In genomic region chr4:46442501-46442900, GRCm38 (mm10) we compare ENCODE assay signal across 15 mouse cellular contexts. TPM values are rescaled to one million over a fixed set of nuclear protein-coding genes. Genes with fewer than 3 reads are reported as not detected.
A peak's percentile ranks its signal among the peaks of the same experiment; 100 is the strongest.
DNase-seq lines count a peak whose midpoint lies in the region; ATAC-seq lines count a peak whose summit lies in the region.
"Had no signal": no experiment of that assay in that cellular context is flagged by ENCODE, and none has a peak within 500 bp of the region (broad histone marks: within the 10 kb centered on the region; RNA-seq: fewer than 3 reads in every experiment).

No protein-coding gene starts in this region.

- ATAC-seq in CD4-positive, CD25-positive, alpha-beta regulatory T cell, adult 4 months: peak; percentile 62
- ATAC-seq in granulocyte monocyte progenitor cell, adult 5-6 weeks (replicated peaks; ENCODE audit: poor library complexity, severe bottlenecking): peak; percentile 88
- ATAC-seq: forebrain, embryonic 13.5 days had no signal

- DNase-seq in CD4-positive helper T cell, adult 2 months (ENCODE audit: low read depth, low spot score): peak; percentile 84
- peak; percentile 45 for DNase-seq in naive thymus-derived CD4-positive, alpha-beta T cell, adult 2 months (ENCODE audit: low read depth)
- DNase-seq in heart, postnatal 4 days: no peak
- no peak for DNase-seq in layer of hippocampus, adult 8-10 months (ENCODE audit: low spot score in 2 of 2)
- DNase-seq in layer of hippocampus, postnatal 36 days: no peak
- no peak for DNase-seq in layer of hippocampus, adult 11-12 months (ENCODE audit: low spot score)
- DNase-seq: cerebellum, postnatal 10 days; lung, adult 18-20 months; lung, postnatal 36 days had no signal

RNA-seq across cellular contexts. Expression of gene Anp32b, which starts 8.2 kb away (rescaled TPM):
- polyA plus RNA-seq in CD4-positive, CD25-positive, alpha-beta regulatory T cell, adult 4 months (2017; shearing (Covaris generic)): 10 to 100 TPM; 36.6 to 47.9 TPM
- 672 and 724 TPM in 2 replicates for total RNA-seq in granulocyte monocyte progenitor cell, adult 5-6 weeks (2014; fragmentation: Nextera tagmentation)
- total RNA-seq in granulocyte monocyte progenitor cell, adult 5-6 weeks (2017): 142 and 159 TPM in 2 replicates
- total RNA-seq in heart, postnatal 4 days (2021): 100 to 1,000 TPM; 121 to 122 TPM
- total RNA-seq in layer of hippocampus, adult 8-10 months (2022): 10 to 100 TPM; 52.4 to 66.0 (median 59.8) TPM
- total RNA-seq in layer of hippocampus, postnatal 36 days (2021): 10 to 100 TPM; 50.2 to 55.6 TPM

RNA-seq across cellular contexts. Expression of gene Hemgn, which starts 29.2 kb away (rescaled TPM):
- under 1 TPM in 1 of 2 experiments, not detected in 1; 0.36 TPM for polyA plus RNA-seq in CD4-positive, CD25-positive, alpha-beta regulatory T cell, adult 4 months (2017; shearing (Covaris generic))
- total RNA-seq in granulocyte monocyte progenitor cell, adult 5-6 weeks (2014; fragmentation: Nextera tagmentation): 0.45 and 1.2 TPM in 2 replicates
- 2.2 and 3.0 TPM in 2 replicates for total RNA-seq in granulocyte monocyte progenitor cell, adult 5-6 weeks (2017)
- total RNA-seq in heart, postnatal 4 days (2021): under 1 TPM in 1 of 2 experiments, not detected in 1; 0.36 TPM
- total RNA-seq in layer of hippocampus, adult 8-10 months (2022): not detected
- total RNA-seq in layer of hippocampus, postnatal 36 days (2021): not detected
- total RNA-seq: layer of hippocampus, adult 18-20 months; left cerebral cortex, adult 2 months had no signal
- polyA plus RNA-seq: myocyte had no signal

RNA-seq across cellular contexts. Expression of gene Nans, which starts 46.5 kb away (rescaled TPM):
- 10 to 100 TPM; 67.1 to 69.6 TPM for polyA plus RNA-seq in CD4-positive, CD25-positive, alpha-beta regulatory T cell, adult 4 months (2017; shearing (Covaris generic))
- total RNA-seq in granulocyte monocyte progenitor cell, adult 5-6 weeks (2014; fragmentation: Nextera tagmentation): 77.2 and 94.3 TPM in 2 replicates
- total RNA-seq in granulocyte monocyte progenitor cell, adult 5-6 weeks (2017): 86.2 and 97.0 TPM in 2 replicates
- total RNA-seq in heart, postnatal 4 days (2021): 10 to 100 TPM; 42.4 to 45.0 TPM
- 10 to 100 TPM; 15.5 to 19.7 (median 16.6) TPM for total RNA-seq in layer of hippocampus, adult 8-10 months (2022)
- 10 to 100 TPM; 16.1 to 19.0 TPM for total RNA-seq in layer of hippocampus, postnatal 36 days (2021)

RNA-seq across cellular contexts. Expression of gene Trmo, which starts 53.3 kb away (rescaled TPM):
- 10 to 100 TPM; 20.9 TPM for polyA plus RNA-seq in CD4-positive, CD25-positive, alpha-beta regulatory T cell, adult 4 months (2017; shearing (Covaris generic))
- total RNA-seq in granulocyte monocyte progenitor cell, adult 5-6 weeks (2014; fragmentation: Nextera tagmentation): 11.1 and 13.3 TPM in 2 replicates
- 11.8 and 12.7 TPM in 2 replicates for total RNA-seq in granulocyte monocyte progenitor cell, adult 5-6 weeks (2017)
- 1 to 10 TPM; 3.8 to 5.4 TPM for total RNA-seq in heart, postnatal 4 days (2021)
- total RNA-seq in layer of hippocampus, adult 8-10 months (2022): 1 to 10 TPM; 4.8 to 6.9 (median 5.6) TPM
- 1 to 10 TPM; 4.5 to 5.0 TPM for total RNA-seq in layer of hippocampus, postnatal 36 days (2021)

Comparison
In these comparisons a context has a peak if more than half of its experiments do, and no peak if none do; other contexts are left out.
1. DNase-seq: peak in CD4-positive helper T cell, adult 2 months (single experiment) and naive thymus-derived CD4-positive, alpha-beta T cell, adult 2 months (single experiment); none in heart, postnatal 4 days (single experiment), layer of hippocampus, adult 8-10 months (0 of 2), layer of hippocampus, postnatal 36 days (0 of 2) and layer of hippocampus, adult 11-12 months (single experiment).